Mouse (Mus musculus) forebrain, embryonic 12.5 days (tissue): ENCODE measurements around the gene Dhrs1. TPM values are rescaled to one million over a fixed set of nuclear protein-coding genes. Genes with fewer than 3 reads are reported as not detected.

Source experiments
- ATAC-seq: fragments of 200-750 bp; cut with Nextera tagmentation; 2 replicates; pipeline ENCODE4 v1.8.0; 2017; ENCODE audit warnings: moderate TSS enrichment; ENCODE audit not compliant: low FRiP score
- H3K27ac ChIP-seq: fragments of 300-500 bp; sonication (generic); 2 replicates; pipeline ENCODE4 v1.5.1; 2016; ENCODE audit warnings: mild to moderate bottlenecking
- H3K27me3 ChIP-seq: fragments of 300-500 bp; sonication (generic); 2 replicates; pipeline ENCODE4 v1.6.1; 2016; ENCODE audit warnings: mild to moderate bottlenecking
- H3K36me3 ChIP-seq: fragments of 300-500 bp; sonication (generic); replicated peaks from 2 replicates; pipeline ENCODE4 v1.6.1; 2016; ENCODE audit warnings: mild to moderate bottlenecking
- H3K4me1 ChIP-seq: fragments of 300-500 bp; sonication (generic); 2 replicates; pipeline ENCODE4 v1.6.1; 2016
- H3K4me2 ChIP-seq: fragments of 300-500 bp; sonication (generic); 2 replicates; pipeline ENCODE4 v1.6.1; 2016; ENCODE audit warnings: mild to moderate bottlenecking, moderate library complexity
- H3K4me3 ChIP-seq: fragments of 300-500 bp; sonication (generic); replicated peaks from 2 replicates; pipeline ENCODE4 v1.5.1; 2016; ENCODE audit warnings: mild to moderate bottlenecking
- H3K9ac ChIP-seq: fragments of 300-500 bp; sonication (generic); 2 replicates; pipeline ENCODE4 v1.6.1; 2016; ENCODE audit warnings: mild to moderate bottlenecking
- H3K9me3 ChIP-seq: fragments of 300-500 bp; sonication (generic); 2 replicates; pipeline ENCODE4 v1.6.1; 2016
- WGBS: fragments of 180-500 bp; shearing (Covaris S2); methylation state at CpG from one replicate; pipeline ENCODE4 v1.1.7; 2016; 5-methylcytosine and 5-hydroxymethylcytosine counted together
- polyA plus RNA-seq: library from polyadenylated mRNA; unstranded; fragments of >200 nt; fragmentation: Nextera tagmentation; extraction: Ambion mirVana; gene quantifications from 2 replicates; pipeline ENCODE4 v1.2.1, GENCODE M21; 2016

Dhrs1 gene
- polyA plus RNA-seq, 1 experiment from 2014 or later: 74.1 TPM

GRCm38 (mm10) chr14:55713729-55714122 is 31.8 kb downstream of the Dhrs1 start, which contains the start of gene Tgm1:
Tgm1 (minus strand) TSS chr14:55713926.
- H3K4me2 ChIP-seq: peak within 1 kb of the TSS; percentile 26; the same call in 1 of the 2 replicates
- peaks cover 5% of the 10 kb centered on the region; the same call in 1 of the 2 replicates for H3K4me1 ChIP-seq
- H3K36me3 ChIP-seq: peaks cover 25% of the 10 kb centered on the region
- ATAC-seq: no peak
- 24% methylated on average over 4 of the region's 4 CpGs for WGBS
- H3K27me3 ChIP-seq: peaks cover 28% of the 10 kb centered on the region
- no peak within 1 kb of the TSS for H3K9ac ChIP-seq
- H3K27ac ChIP-seq: no peak within 1 kb of the TSS
- H3K9me3 ChIP-seq: no peaks in the 10 kb centered on the region
- no peak within 1 kb of the TSS for H3K4me3 ChIP-seq

- ATAC-seq: no peak
- Histone ChIP-seq H3K27ac (no peak overlapping the region), H3K9ac (no peak overlapping the region), H3K4me2 (peak overlapping the region; percentile 26; the same call in 1 of the 2 replicates), H3K4me1 (peaks cover 5% of the 10 kb centered on the region; the same call in 1 of the 2 replicates), H3K4me3 (no peak overlapping the region), H3K9me3 (no peaks in the 10 kb centered on the region), H3K27me3 (peaks cover 28% of the 10 kb centered on the region), H3K36me3 (peaks cover 19% of the 10 kb centered on the region)
- 16% methylated on average over 25 of the region's 25 CpGs for WGBS
Measured at GRCm38 (mm10) chr14:55713007-55713728, 32.3 kb downstream of the Dhrs1 start.

- H3K4me3 ChIP-seq: no peak overlapping the region
- 82% methylated on average over 7 of the region's 7 CpGs for WGBS
- peaks cover 5% of the 10 kb centered on the region; the same call in 1 of the 2 replicates for H3K4me1 ChIP-seq
- H3K4me2 ChIP-seq: no peak overlapping the region
- H3K27me3 ChIP-seq: peaks cover 28% of the 10 kb centered on the region
- H3K9me3 ChIP-seq: no peaks in the 10 kb centered on the region
- H3K9ac ChIP-seq: no peak overlapping the region
- H3K36me3 ChIP-seq: peaks cover 7% of the 10 kb centered on the region
- H3K27ac ChIP-seq: no peak overlapping the region
- ATAC-seq: no peak
Measured at GRCm38 (mm10) chr14:55711786-55712185, 33.7 kb downstream of the Dhrs1 start.

- Histone ChIP-seq H3K27me3 (peaks cover 23% of the 10 kb centered on the region), H3K27ac (no peak overlapping the region), H3K9ac (no peak overlapping the region), H3K36me3 (no peaks in the 10 kb centered on the region), H3K4me3 (no peak overlapping the region), H3K9me3 (no peaks in the 10 kb centered on the region), H3K4me1 (peaks cover 5% of the 10 kb centered on the region; the same call in 1 of the 2 replicates), H3K4me2 (no peak overlapping the region)
- 88% methylated on average over 4 of the region's 4 CpGs for WGBS
- no peak for ATAC-seq
Measured at GRCm38 (mm10) chr14:55709509-55709908, 36.0 kb downstream of the Dhrs1 start.

- H3K4me2 ChIP-seq: no peak overlapping the region
- H3K4me1 ChIP-seq: no peaks in the 10 kb centered on the region
- H3K4me3 ChIP-seq: no peak overlapping the region
- peaks cover 5% of the 10 kb centered on the region for H3K27me3 ChIP-seq
- no peak overlapping the region for H3K9ac ChIP-seq
- no peak for ATAC-seq
- 82% methylated on average over 5 of the region's 5 CpGs for WGBS
- no peak overlapping the region for H3K27ac ChIP-seq
- no peaks in the 10 kb centered on the region for H3K36me3 ChIP-seq
- H3K9me3 ChIP-seq: no peaks in the 10 kb centered on the region
Measured at GRCm38 (mm10) chr14:55707397-55707796, 38.1 kb downstream of the Dhrs1 start.

GRCm38 (mm10) chr14:55706051-55706600 is 39.4 kb downstream of the Dhrs1 start:
- Histone ChIP-seq H3K4me3 (no peak overlapping the region), H3K36me3 (no peaks in the 10 kb centered on the region), H3K4me2 (no peak overlapping the region), H3K9ac (no peak overlapping the region), H3K9me3 (no peaks in the 10 kb centered on the region), H3K4me1 (no peaks in the 10 kb centered on the region), H3K27ac (no peak overlapping the region), H3K27me3 (no peaks in the 10 kb centered on the region)
- WGBS: 92% methylated on average over 8 of the region's 8 CpGs
- no peak for ATAC-seq

- Histone ChIP-seq H3K36me3 (no peaks in the 10 kb centered on the region), H3K9me3 (no peaks in the 10 kb centered on the region), H3K4me2 (no peak overlapping the region), H3K27ac (no peak overlapping the region), H3K4me1 (no peaks in the 10 kb centered on the region), H3K9ac (no peak overlapping the region), H3K27me3 (0 out of 2 replicates have a peak, but pooled peaks cover 5% of the 10 kb centered on the region), H3K4me3 (no peak overlapping the region)
- no peak for ATAC-seq
- WGBS: 77% methylated on average over 6 of the region's 6 CpGs
Measured at GRCm38 (mm10) chr14:55702761-55703160, 42.7 kb downstream of the Dhrs1 start.

- no peak overlapping the region for H3K4me3 ChIP-seq
- H3K9me3 ChIP-seq: no peaks in the 10 kb centered on the region
- no peak overlapping the region for H3K4me2 ChIP-seq
- H3K9ac ChIP-seq: no peak overlapping the region
- no peaks in the 10 kb centered on the region for H3K4me1 ChIP-seq
- 0 out of 2 replicates have a peak, but pooled peaks cover 5% of the 10 kb centered on the region for H3K27me3 ChIP-seq
- H3K36me3 ChIP-seq: no peaks in the 10 kb centered on the region
- ATAC-seq: no peak
- 63% methylated on average over 9 of the region's 9 CpGs for WGBS
- H3K27ac ChIP-seq: no peak overlapping the region
Measured at GRCm38 (mm10) chr14:55701131-55701530, 44.4 kb downstream of the Dhrs1 start.

- no peaks in the 10 kb centered on the region for H3K4me1 ChIP-seq
- 0 out of 2 replicates have a peak, but pooled peaks cover 5% of the 10 kb centered on the region for H3K27me3 ChIP-seq
- H3K36me3 ChIP-seq: no peaks in the 10 kb centered on the region
- H3K4me2 ChIP-seq: no peak overlapping the region
- no peak for ATAC-seq
- H3K27ac ChIP-seq: no peak overlapping the region
- H3K9ac ChIP-seq: no peak overlapping the region
- WGBS: 87% methylated on average over 4 of the region's 4 CpGs
- H3K9me3 ChIP-seq: no peaks in the 10 kb centered on the region
- H3K4me3 ChIP-seq: no peak overlapping the region
Measured at GRCm38 (mm10) chr14:55697226-55697625, 48.3 kb downstream of the Dhrs1 start.

- WGBS: 80% methylated on average over 10 of the region's 10 CpGs
- Histone ChIP-seq H3K9ac (no peak overlapping the region), H3K27me3 (no peaks in the 10 kb centered on the region), H3K27ac (no peak overlapping the region), H3K36me3 (no peaks in the 10 kb centered on the region), H3K4me2 (no peak overlapping the region), H3K4me3 (no peak overlapping the region), H3K4me1 (no peaks in the 10 kb centered on the region), H3K9me3 (no peaks in the 10 kb centered on the region)
- ATAC-seq: no peak
Measured at GRCm38 (mm10) chr14:55689433-55689832, 56.1 kb downstream of the Dhrs1 start.
